ENCODE assay signal across 15 mouse cellular contexts in genomic region chr5:64107596-64108289, GRCm38 (mm10).
"Had no signal": no experiment of that assay in that cellular context is flagged by ENCODE, and none has a peak within 500 bp of the region (broad histone marks: within the 10 kb centered on the region; RNA-seq: fewer than 3 reads in every experiment).

No protein-coding gene starts in this region.

- H3K9me3 ChIP-seq: midbrain, embryonic 10.5 days; midbrain, embryonic 12.5 days; neural tube, embryonic 12.5 days had no signal

- H3K4me1 ChIP-seq: midbrain, embryonic 12.5 days had no signal

- H3K9ac ChIP-seq: lung, embryonic 14.5 days; midbrain, embryonic 12.5 days; neural tube, embryonic 12.5 days had no signal

- DNase-seq: lung, adult 18-20 months; lung, embryonic 14.5 days; lung, postnatal 10 days; lung, postnatal 4 days; midbrain, embryonic 14.5 days; right cerebral cortex, postnatal 14 days; right cerebral cortex, postnatal 4 days; spleen, adult 18-20 months; thymus, adult 18-20 months; thymus, postnatal 14 days; thymus, postnatal 36 days had no signal

- H3K27ac ChIP-seq: midbrain, embryonic 10.5 days; midbrain, embryonic 12.5 days; neural tube, embryonic 12.5 days had no signal

- H3K27me3 ChIP-seq: midbrain, embryonic 12.5 days; neural tube, embryonic 12.5 days had no signal

- ATAC-seq: midbrain, embryonic 16.5 days had no signal

- H3K4me3 ChIP-seq: midbrain, embryonic 10.5 days; midbrain, embryonic 12.5 days; neural tube, embryonic 12.5 days had no signal
